9 mouse cellular contexts compared by ENCODE assay signal in genomic region chr5:43781423-43781976, GRCm38 (mm10). TPM values are rescaled to one million over a fixed set of nuclear protein-coding genes. Genes with fewer than 3 reads are reported as not detected.
DNase-seq lines count a peak whose midpoint lies in the region; ATAC-seq and TF ChIP-seq lines count a peak whose summit lies in the region.
"Had no signal": no experiment of that assay in that cellular context is flagged by ENCODE, and none has a peak within 500 bp of the region (broad histone marks: within the 10 kb centered on the region; RNA-seq: fewer than 3 reads in every experiment).

No protein-coding gene starts in this region.

- no peak for TF ChIP-seq CTCF in cerebellum, adult 2 months (IDR thresholded peaks at IDR 0.05; ENCODE audit: borderline replicate concordance, insufficient read depth, low read depth, low read length)
- no peak for TF ChIP-seq CTCF in thymus, adult 2 months (IDR thresholded peaks at IDR 0.05; ENCODE audit: borderline replicate concordance, control insufficient read depth, extremely low read depth, insufficient read depth, low read length, poor library complexity)
- no peak for TF ChIP-seq CTCF in hindbrain, postnatal 0 days (IDR thresholded peaks at IDR 0.05; ENCODE audit: low read depth)

- H3K9me3 ChIP-seq in forebrain, embryonic 12.5 days = no peaks in the 10 kb centered on the region
- H3K9me3 ChIP-seq in hindbrain, postnatal 0 days (ENCODE audit: low read length) = no peaks in the 10 kb centered on the region

- no peak for DNase-seq in cerebellum, adult 2 months
- no peak for DNase-seq in cerebellum, adult 8-10 months
- peak; percentile 42 for DNase-seq in thymus, adult 2 months
- DNase-seq in thymus, postnatal 0 days (ENCODE audit: low spot score) = no peak
- DNase-seq in hindbrain, postnatal 0 days (ENCODE audit: low spot score) = no peak
- peak; percentile 39 for DNase-seq in lung, postnatal 14 days
- peak; percentile 34 to 77 for DNase-seq in spleen, postnatal 4 days (ENCODE audit: low spot score in 2 of 2)

- WGBS in cerebellum, adult 2 months = under 1% methylated on average over 49 of the region's 61 CpGs
- under 1% methylated on average over 59 of the region's 61 CpGs for WGBS in thymus, adult 2 months
- under 1% methylated on average over 54 of the region's 61 CpGs for WGBS in forebrain, embryonic 12.5 days
- WGBS in hindbrain, postnatal 0 days = 4% methylated on average over 38 of the region's 61 CpGs

- peak overlapping the region; percentile 73 for H3K4me3 ChIP-seq in cerebellum, adult 2 months (replicated peaks; ENCODE audit: insufficient read depth, low read depth, low read length)
- peak overlapping the region; percentile 90 for H3K4me3 ChIP-seq in thymus, adult 2 months (ENCODE audit: control insufficient read depth, insufficient read depth, low read length)
- peak overlapping the region; percentile 96 for H3K4me3 ChIP-seq in forebrain, embryonic 12.5 days (replicated peaks)
- peak overlapping the region; percentile 88 for H3K4me3 ChIP-seq in hindbrain, postnatal 0 days (ENCODE audit: low read length)

- peak overlapping the region; percentile 83 for H3K27ac ChIP-seq in cerebellum, adult 2 months (ENCODE audit: insufficient read depth, low read length)
- H3K27ac ChIP-seq in thymus, adult 2 months (ENCODE audit: control insufficient read depth, insufficient read depth, low read length) = no peak overlapping the region
- peak overlapping the region; percentile 96 for H3K27ac ChIP-seq in forebrain, embryonic 12.5 days
- peak overlapping the region; percentile 100 for H3K27ac ChIP-seq in hindbrain, postnatal 0 days

- TF ChIP-seq POLR2A in cerebellum, adult 2 months (IDR thresholded peaks at IDR 0.05; ENCODE audit: borderline replicate concordance, insufficient read depth, low read length) = no peak
- no peak for TF ChIP-seq POLR2A in thymus, adult 2 months (IDR thresholded peaks at IDR 0.05; ENCODE audit: control insufficient read depth, extremely low read depth, insufficient read depth, low read length, poor library complexity)

- peak overlapping the region; percentile 59 for H3K4me2 ChIP-seq in forebrain, embryonic 12.5 days
- H3K4me2 ChIP-seq in hindbrain, postnatal 0 days (ENCODE audit: low read depth, low read length) = peak overlapping the region; percentile 89

- H3K4me1 ChIP-seq in cerebellum, adult 2 months (ENCODE audit: control insufficient read depth, insufficient read depth, low read length) = no peaks in the 10 kb centered on the region; the same call in 1 of the 2 replicates
- H3K4me1 ChIP-seq in thymus, adult 2 months (replicated peaks; ENCODE audit: control insufficient read depth, insufficient read depth, low read length) = peaks cover 5% of the 10 kb centered on the region
- H3K4me1 ChIP-seq in forebrain, embryonic 12.5 days = peaks cover 16% of the 10 kb centered on the region
- H3K4me1 ChIP-seq in hindbrain, postnatal 0 days (ENCODE audit: insufficient read depth, low read length) = peaks cover 5% of the 10 kb centered on the region; the same call in 1 of the 2 replicates

- H3K9ac ChIP-seq in forebrain, embryonic 12.5 days = peak overlapping the region; percentile 97
- H3K9ac ChIP-seq in hindbrain, postnatal 0 days (replicated peaks; ENCODE audit: low read length) = peak overlapping the region; percentile 96

- ATAC-seq in forebrain, embryonic 12.5 days (ENCODE audit: low FRiP score) = peak; percentile 80
- ATAC-seq in hindbrain, postnatal 0 days = peak; percentile 79

- no peaks in the 10 kb centered on the region for H3K27me3 ChIP-seq in cerebellum, adult 2 months (ENCODE audit: control insufficient read depth, insufficient read depth, low read length)
- H3K27me3 ChIP-seq in thymus, adult 2 months (ENCODE audit: control insufficient read depth, insufficient read depth, low read length) = no peaks in the 10 kb centered on the region
- no peaks in the 10 kb centered on the region for H3K27me3 ChIP-seq in forebrain, embryonic 12.5 days
- H3K27me3 ChIP-seq in hindbrain, postnatal 0 days (ENCODE audit: insufficient read depth, low read length) = no peaks in the 10 kb centered on the region

- H3K36me3 ChIP-seq in thymus, adult 2 months (ENCODE audit: control insufficient read depth, insufficient read depth, low read length) = no peaks in the 10 kb centered on the region
- H3K36me3 ChIP-seq in forebrain, embryonic 12.5 days (replicated peaks) = no peaks in the 10 kb centered on the region
- H3K36me3 ChIP-seq in hindbrain, postnatal 0 days (ENCODE audit: insufficient read depth, low read length) = no peaks in the 10 kb centered on the region

RNA-seq across cellular contexts. Expression of gene Bst1, which starts 37.2 kb away (rescaled TPM):
- 0.17 and 0.28 TPM in 2 replicates for polyA plus RNA-seq in cerebellum, adult 2 months (2012; rRNA removed)
- 2.5 and 2.6 TPM in 2 replicates for polyA plus RNA-seq in thymus, adult 2 months (2012; rRNA removed)
- polyA plus RNA-seq in thymus, postnatal 0 days (2015; fragmentation: Nextera tagmentation; extraction: Ambion mirVana) = 7.2 and 7.4 TPM in 2 replicates
- polyA plus RNA-seq in forebrain, embryonic 12.5 days (2016; fragmentation: Nextera tagmentation; extraction: Ambion mirVana) = not detected in 2 replicates
- 0.11 TPM in 1 of 2 replicates, not detected in the other for total RNA-seq in hindbrain, postnatal 0 days (2014; rRNA removed)
- 0.15 TPM in 1 of 2 replicates, not detected in the other for polyA plus RNA-seq in hindbrain, postnatal 0 days (2015; fragmentation: Nextera tagmentation; extraction: Ambion mirVana)
- total RNA-seq: left cerebral cortex, adult 8-10 months had no signal

RNA-seq across cellular contexts. Expression of gene Fbxl5, which starts 39.9 kb away (rescaled TPM):
- polyA plus RNA-seq in cerebellum, adult 2 months (2012; rRNA removed) = 74.3 and 78.5 TPM in 2 replicates
- polyA plus RNA-seq in thymus, adult 2 months (2012; rRNA removed) = 23.4 and 26.7 TPM in 2 replicates
- 62.4 and 63.8 TPM in 2 replicates for polyA plus RNA-seq in thymus, postnatal 0 days (2015; fragmentation: Nextera tagmentation; extraction: Ambion mirVana)
- polyA plus RNA-seq in forebrain, embryonic 12.5 days (2016; fragmentation: Nextera tagmentation; extraction: Ambion mirVana) = 70.1 and 70.5 TPM in 2 replicates
- 79.3 and 88.1 TPM in 2 replicates for total RNA-seq in hindbrain, postnatal 0 days (2014; rRNA removed)
- polyA plus RNA-seq in hindbrain, postnatal 0 days (2015; fragmentation: Nextera tagmentation; extraction: Ambion mirVana) = 74.2 and 74.7 TPM in 2 replicates

Comparison
In these comparisons a context has a peak if more than half of its experiments do, and no peak if none do; other contexts are left out.
1. DNase-seq: peak in thymus, adult 2 months (single experiment), lung, postnatal 14 days (single experiment) and spleen, postnatal 4 days (2 of 2); none in cerebellum, adult 2 months (0 of 2), cerebellum, adult 8-10 months (single experiment), thymus, postnatal 0 days (single experiment) and hindbrain, postnatal 0 days (single experiment).
2. Peak in every context shown above with its lines, with median percentiles within 50 percentile points of each other: H3K4me3 ChIP-seq.